Mouse (Mus musculus) ES-E14 (cell line): ENCODE data around the gene Tnfaip8l1. TPM values are rescaled to one million over a fixed set of nuclear protein-coding genes. Genes with fewer than 3 reads are reported as not detected.

Source experiments
- DNase-seq: peaks from one replicate; pipeline ENCODE4 v3.0.0-alpha.2; 2013; ENCODE audit warnings: low read depth, low spot score
- H3K27ac ChIP-seq: 2 replicates; pipeline ENCODE4 v1.5.1; 2012; ENCODE audit warnings: low read depth, mild to moderate bottlenecking, low read length, moderate library complexity, mixed read lengths; ENCODE audit not compliant: poor library complexity, insufficient read depth, severe bottlenecking
- H3K36me3 ChIP-seq: 2 replicates; pipeline ENCODE4 v1.6.1; 2012; ENCODE audit warnings: mild to moderate bottlenecking, low read length, moderate library complexity, mixed read lengths; ENCODE audit not compliant: control insufficient read depth, poor library complexity, insufficient read depth, severe bottlenecking
- H3K4me1 ChIP-seq, 2 experiments: fragments of 150-350 bp in 1 of 2; sonication (generic) in 1 of 2; 2 replicates each; pipeline ENCODE4 v1.6.1; 2012; ENCODE audit warnings: low read length in 2 of 2, mild to moderate bottlenecking in 1 of 2, mixed read lengths in 1 of 2; ENCODE audit not compliant: control insufficient read depth in 2 of 2, insufficient read depth in 2 of 2, poor library complexity in 1 of 2
- H3K4me3 ChIP-seq, 2 experiments: fragments of 150-350 bp in 1 of 2; sonication (generic) in 1 of 2; 2 replicates each; pipeline ENCODE4 v1.5.1; 2012; ENCODE audit warnings: low read length in 2 of 2, low read depth in 1 of 2, mild to moderate bottlenecking in 1 of 2, mixed read lengths in 1 of 2; ENCODE audit not compliant: insufficient read depth in 1 of 2, poor library complexity in 1 of 2, severe bottlenecking in 1 of 2
- H3K9ac ChIP-seq: 2 replicates; pipeline ENCODE4 v1.6.1; 2012; ENCODE audit warnings: low read depth, mild to moderate bottlenecking, low read length, mixed read lengths; ENCODE audit not compliant: poor library complexity, insufficient read depth, severe bottlenecking
- H3K9me3 ChIP-seq: fragments of 150-350 bp; sonication (generic); 2 replicates; pipeline ENCODE4 v1.6.1; 2012; ENCODE audit warnings: low read depth, mild to moderate bottlenecking, low read length; ENCODE audit not compliant: control insufficient read depth, insufficient read depth
- CHD2 ChIP-seq: IDR thresholded peaks from 2 replicates; pipeline ENCODE4 v1.6.1; 2014; ENCODE audit warnings: mild to moderate bottlenecking, low read depth, low read length, inconsistent platforms
- HCFC1 ChIP-seq: IDR thresholded peaks from 2 replicates; pipeline ENCODE4 v1.6.1; 2012; ENCODE audit warnings: low read length, inconsistent platforms, borderline replicate concordance; ENCODE audit not compliant: insufficient read depth
- MAFK ChIP-seq: IDR thresholded peaks from 2 replicates; pipeline ENCODE4 v1.6.1; 2014; ENCODE audit warnings: mild to moderate bottlenecking, low read depth, low read length, inconsistent platforms; ENCODE audit not compliant: insufficient read depth
- ZC3H11A ChIP-seq: IDR thresholded peaks from 2 replicates; pipeline ENCODE4 v1.6.1; 2012; ENCODE audit warnings: low read depth, mild to moderate bottlenecking, inconsistent platforms, low read length, borderline replicate concordance
- ZNF384 ChIP-seq: IDR thresholded peaks from 2 replicates; pipeline ENCODE4 v1.6.1; 2012; ENCODE audit warnings: low read depth, low read length, inconsistent platforms
- in situ Hi-C, 2 experiments: fragments of 600-800 bp; cut with MboI; formaldehyde crosslinking; loops; one replicate each; pipeline ENCODE4 v1.15.1; 2025; ENCODE audit warnings: low sequenced_read_pairs in 2 of 2, inconsistent platforms in 1 of 2; ENCODE audit not compliant: unreplicated experiment in 2 of 2
- total RNA-seq: library from RNA; depleted of rRNA; stranded (reverse); fragments of 300-350 nt; gene quantifications from 2 replicates; pipeline ENCODE4 v1.2.3, GENCODE M21; 2012

The Tnfaip8l1 gene
- total RNA-seq, 1 experiment, result 1.3 TPM

DNA sequence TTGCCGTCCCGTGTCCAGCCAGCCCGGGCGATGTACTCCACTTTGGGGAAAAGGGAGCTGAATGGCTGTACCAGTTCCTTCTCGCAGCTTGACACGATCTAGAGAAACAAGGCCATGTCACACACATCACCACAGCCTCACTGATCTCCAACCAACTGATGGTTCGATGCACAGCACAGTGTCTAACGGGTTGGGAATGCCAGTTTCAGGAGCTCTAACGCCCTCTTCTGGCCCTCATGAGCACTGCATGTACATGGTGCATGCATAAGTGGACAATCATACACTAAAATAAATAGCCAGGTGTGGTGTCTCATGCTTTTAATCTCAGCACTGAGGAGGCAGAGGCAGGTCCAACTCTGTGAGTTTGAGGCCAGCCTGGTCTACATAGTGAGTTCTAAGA lies 38.3 kb downstream of the Tnfaip8l1 start:
- TF ChIP-seq ZC3H11A (no peak), HCFC1 (no peak), MAFK (no peak), ZNF384 (no peak), CHD2 (no peak)

DNA sequence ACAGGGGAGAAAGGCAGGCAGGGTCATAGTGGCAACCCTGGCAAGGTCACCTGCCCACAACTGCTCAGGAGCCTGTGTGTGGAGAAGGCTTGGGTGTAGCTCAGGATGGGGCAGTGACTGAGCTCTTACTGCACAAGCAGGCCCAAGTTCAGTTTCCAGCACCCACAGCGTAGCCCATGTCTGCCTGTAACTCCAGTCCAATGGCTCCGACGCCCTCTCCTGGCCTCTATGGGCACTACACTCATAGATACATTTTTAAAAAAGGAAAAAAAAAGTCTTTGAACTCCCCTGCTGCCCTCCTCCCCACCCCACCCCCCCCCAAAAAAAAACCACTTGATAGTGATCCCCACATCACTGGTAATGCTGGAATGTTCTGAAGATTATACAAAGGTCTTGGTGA lies 39.4 kb downstream of the Tnfaip8l1 start:
- peaks cover 54% of the 10 kb centered on the region for H3K36me3 ChIP-seq
- TF ChIP-seq HCFC1 (no peak), CHD2 (no peak), MAFK (no peak), ZNF384 (no peak), ZC3H11A (no peak)
- DNase-seq, result no peak
- no peak overlapping the region for H3K9ac ChIP-seq
- no peak overlapping the region for H3K27ac ChIP-seq
- H3K9me3 ChIP-seq, result no peaks in the 10 kb centered on the region
- no peaks in the 10 kb centered on the region; a peak in 1 of 4 replicates for H3K4me1 ChIP-seq
- in situ Hi-C loops, result no loop called here
- H3K4me3 ChIP-seq, result no peak overlapping the region

More for the DNA sequence above, 38.3 kb downstream of the Tnfaip8l1 start:
- no peak for DNase-seq
- Histone ChIP-seq H3K4me3 (no peak overlapping the region), H3K36me3 (peaks cover 51% of the 10 kb centered on the region), H3K4me1 (peaks cover 0 to 2% of the 10 kb centered on the region in 2 experiments; a peak in 1 of 4 replicates), H3K9me3 (no peaks in the 10 kb centered on the region), H3K27ac (no peak overlapping the region), H3K9ac (no peak overlapping the region)
- in situ Hi-C loops, result no loop called here

DNA sequence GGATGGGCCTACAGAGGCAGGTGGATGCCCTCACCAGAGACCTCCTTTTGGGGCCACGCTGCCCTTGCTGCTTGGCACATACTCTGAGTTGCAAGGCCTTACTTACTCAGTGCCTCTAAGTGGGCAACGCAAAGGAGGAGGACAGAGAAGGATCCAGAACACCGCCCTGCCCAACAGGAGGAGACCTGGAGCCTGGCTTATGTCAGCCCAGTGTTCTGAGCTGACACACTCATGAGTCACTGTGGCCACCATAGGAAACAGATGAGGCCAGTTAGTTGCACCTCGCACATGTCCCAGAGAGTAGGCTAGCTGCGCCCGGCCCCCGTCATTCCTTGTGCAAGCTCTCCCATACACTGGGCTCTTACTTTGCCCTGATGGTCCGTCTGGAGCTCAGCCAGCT lies 40.2 kb downstream of the Tnfaip8l1 start:
- TF ChIP-seq HCFC1 (no peak), MAFK (no peak), CHD2 (no peak)
- no peaks in the 10 kb centered on the region; a peak in 1 of 4 replicates for H3K4me1 ChIP-seq
- no peak overlapping the region for H3K9ac ChIP-seq
- no peak overlapping the region for H3K4me3 ChIP-seq
- no peak overlapping the region for H3K27ac ChIP-seq
- H3K9me3 ChIP-seq, result no peaks in the 10 kb centered on the region
- no peak for DNase-seq
- in situ Hi-C loops, result no loop called here
- peaks cover 49% of the 10 kb centered on the region for H3K36me3 ChIP-seq

- H3K9me3 ChIP-seq, result no peaks in the 10 kb centered on the region
- H3K4me1 ChIP-seq, result no peaks in the 10 kb centered on the region; a peak in 1 of 4 replicates
- peaks cover 52% of the 10 kb centered on the region for H3K36me3 ChIP-seq
- TF ChIP-seq ZC3H11A (no peak), CHD2 (no peak), ZNF384 (no peak), MAFK (no peak)
- no peak overlapping the region for H3K27ac ChIP-seq
- no peak for DNase-seq
- no peak overlapping the region for H3K4me3 ChIP-seq
- H3K9ac ChIP-seq, result no peak overlapping the region
- in situ Hi-C loops, result no loop called here
Measured at GRCm38 (mm10) chr17:56203729-56204128, 41.5 kb downstream of the Tnfaip8l1 start.

DNA sequence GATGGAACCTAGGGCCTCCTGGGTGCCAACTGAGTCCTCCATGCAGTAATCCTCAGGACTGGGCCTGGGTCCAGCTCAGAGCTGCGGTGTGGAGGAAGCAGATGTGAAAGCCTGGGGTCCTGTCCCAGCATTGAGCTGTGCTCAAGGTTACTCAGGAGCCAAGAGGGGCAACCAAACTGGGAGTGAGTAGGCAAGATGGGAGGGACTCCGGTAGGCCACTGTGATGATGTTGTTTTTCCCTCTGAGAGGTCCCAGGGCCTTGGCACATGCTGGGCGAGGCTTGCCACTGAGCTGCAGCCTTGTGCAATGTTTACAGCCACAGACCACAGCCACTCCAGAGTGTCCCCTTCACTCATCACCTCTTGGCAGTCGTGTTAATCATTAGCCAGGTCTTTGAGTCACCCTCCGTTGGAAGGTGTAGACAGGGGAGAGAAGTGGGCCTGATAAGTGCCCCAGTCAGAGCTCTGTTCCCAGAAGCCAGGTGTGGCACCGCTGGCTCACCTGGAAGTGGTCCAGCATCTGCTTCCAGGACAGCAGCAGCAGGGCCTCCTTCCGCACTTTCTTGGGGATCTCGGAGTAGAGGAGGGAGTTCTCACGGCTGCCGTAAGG lies 44.1 kb downstream of the Tnfaip8l1 start:
- in situ Hi-C loops, result no loop called here
- Histone ChIP-seq H3K9me3 (no peaks in the 10 kb centered on the region), H3K9ac (no peak overlapping the region), H3K36me3 (peaks cover 68% of the 10 kb centered on the region), H3K4me1 (no peaks in the 10 kb centered on the region; a peak in 1 of 4 replicates), H3K27ac (no peak overlapping the region), H3K4me3 (no peak overlapping the region)
- DNase-seq, result no peak
- TF ChIP-seq ZC3H11A (no peak), MAFK (no peak), CHD2 (no peak), ZNF384 (no peak), HCFC1 (no peak)
